Mouse (Mus musculus) c-Kit-positive CD71-positive TER-119-positive erythroid progenitor cells, embryonic 14.5 days (primary cell): ENCODE data around the gene As3mt.
"Not testable (repeated sequence)": the region's sequence is repeated elsewhere in the genome, so short reads cannot be mapped to it uniquely, and the experiment has no call there.

Experiments used
- DNase-seq: peaks from one replicate; pipeline ENCODE4 v3.0.0-alpha.2; 2013; ENCODE audit warnings: low spot score

The As3mt gene

DNA sequence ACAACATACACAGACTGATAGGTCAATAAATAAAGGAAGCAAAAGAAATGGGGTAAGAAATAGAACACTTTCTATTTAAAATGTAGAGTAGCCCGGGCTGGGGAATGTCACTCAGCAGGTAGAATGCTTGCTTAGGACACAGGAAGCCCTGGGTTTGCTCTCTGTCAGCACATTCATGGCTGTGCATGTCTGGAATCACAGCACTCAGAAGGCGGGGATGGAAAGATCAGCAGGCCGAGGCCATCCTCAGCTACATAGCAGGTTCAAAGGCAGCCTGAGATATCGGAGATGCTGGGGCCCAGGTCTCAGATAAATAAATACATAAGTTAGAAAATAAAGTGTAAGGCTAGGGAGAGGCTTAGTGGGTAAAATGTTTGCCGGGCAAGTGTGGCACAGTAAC lies 45.0 kb downstream of the As3mt start:
- no peak for DNase-seq

DNA sequence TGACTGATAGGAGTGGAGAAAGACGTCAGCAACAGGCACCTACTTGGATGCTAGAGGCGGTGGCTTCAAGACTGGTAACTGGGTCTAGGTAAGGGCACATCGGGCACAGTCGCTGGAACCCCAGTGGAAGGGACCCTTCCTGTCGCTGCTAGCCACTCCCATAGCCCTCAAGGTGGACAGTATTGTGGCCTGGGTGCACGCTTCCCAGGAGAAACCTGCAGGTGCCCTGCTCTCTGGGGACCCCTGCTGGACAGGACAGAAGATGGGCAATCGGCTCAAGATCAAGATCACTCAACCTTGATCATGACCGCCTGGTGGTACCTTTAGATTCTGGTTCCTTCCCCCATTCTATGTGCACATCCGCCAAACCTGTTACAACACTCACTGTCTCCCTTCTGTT lies 47.8 kb downstream of the As3mt start:
- no peak for DNase-seq

DNA sequence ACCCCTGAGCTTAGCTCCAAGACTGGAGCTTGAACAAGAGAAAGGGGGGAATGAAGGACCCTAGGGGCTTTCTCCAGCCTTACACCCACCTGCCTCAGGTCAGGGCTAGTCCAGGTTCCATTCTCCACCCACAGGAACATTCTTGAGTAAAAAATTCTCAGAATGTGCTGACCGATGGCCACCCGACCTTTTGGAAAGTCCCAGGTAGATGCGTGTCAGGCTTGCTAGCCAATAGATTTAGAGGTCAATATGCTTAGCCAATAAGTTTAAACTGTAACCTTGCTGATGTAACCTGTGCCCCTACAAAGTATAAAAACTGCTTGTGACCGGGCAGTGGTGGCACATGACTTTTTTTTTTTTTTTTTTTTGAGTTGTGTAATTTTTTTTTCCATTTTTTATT lies 49.0 kb downstream of the As3mt start:
- DNase-seq = no peak

DNA sequence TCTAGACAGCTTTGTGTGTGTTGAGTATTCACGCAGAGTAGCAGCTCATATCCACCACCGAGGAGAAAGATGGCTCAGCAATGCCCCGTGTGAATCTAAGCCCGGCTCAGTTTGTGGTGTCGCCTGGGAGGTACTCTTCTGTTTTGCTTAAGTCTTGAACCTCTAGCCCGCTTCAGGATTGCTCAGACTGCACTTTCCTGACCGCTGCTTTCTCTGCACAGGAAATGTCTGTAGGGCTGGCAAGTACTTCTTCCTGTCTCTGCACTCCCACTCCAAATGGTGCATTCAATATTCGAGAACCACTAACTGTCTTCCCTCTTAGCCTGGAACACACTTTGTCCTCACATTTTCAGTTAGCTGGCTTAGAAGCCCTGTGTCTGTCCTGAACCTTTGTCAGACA lies 51.8 kb downstream of the As3mt start:
- no peak for DNase-seq

DNA sequence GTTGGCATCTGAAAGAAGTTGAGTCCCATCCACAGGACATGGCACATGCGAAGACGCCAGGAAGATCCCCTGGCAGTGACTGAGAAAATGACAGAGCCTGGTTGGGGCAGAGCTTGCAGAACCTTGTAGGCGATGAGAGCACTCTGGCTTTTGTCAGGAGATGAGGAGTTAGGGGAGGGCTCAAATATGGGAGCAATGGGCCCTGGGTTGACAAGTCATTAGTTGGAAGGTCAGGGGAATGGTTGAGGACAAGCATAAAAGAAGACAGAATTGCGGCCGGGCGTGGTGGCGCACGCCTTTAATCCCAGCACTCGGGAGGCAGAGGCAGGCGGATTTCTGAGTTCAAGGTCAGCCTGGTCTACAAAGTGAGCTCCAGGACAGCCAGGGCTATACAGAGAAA lies 52.7 kb downstream of the As3mt start:
- DNase-seq = not testable (repeated sequence)

DNA sequence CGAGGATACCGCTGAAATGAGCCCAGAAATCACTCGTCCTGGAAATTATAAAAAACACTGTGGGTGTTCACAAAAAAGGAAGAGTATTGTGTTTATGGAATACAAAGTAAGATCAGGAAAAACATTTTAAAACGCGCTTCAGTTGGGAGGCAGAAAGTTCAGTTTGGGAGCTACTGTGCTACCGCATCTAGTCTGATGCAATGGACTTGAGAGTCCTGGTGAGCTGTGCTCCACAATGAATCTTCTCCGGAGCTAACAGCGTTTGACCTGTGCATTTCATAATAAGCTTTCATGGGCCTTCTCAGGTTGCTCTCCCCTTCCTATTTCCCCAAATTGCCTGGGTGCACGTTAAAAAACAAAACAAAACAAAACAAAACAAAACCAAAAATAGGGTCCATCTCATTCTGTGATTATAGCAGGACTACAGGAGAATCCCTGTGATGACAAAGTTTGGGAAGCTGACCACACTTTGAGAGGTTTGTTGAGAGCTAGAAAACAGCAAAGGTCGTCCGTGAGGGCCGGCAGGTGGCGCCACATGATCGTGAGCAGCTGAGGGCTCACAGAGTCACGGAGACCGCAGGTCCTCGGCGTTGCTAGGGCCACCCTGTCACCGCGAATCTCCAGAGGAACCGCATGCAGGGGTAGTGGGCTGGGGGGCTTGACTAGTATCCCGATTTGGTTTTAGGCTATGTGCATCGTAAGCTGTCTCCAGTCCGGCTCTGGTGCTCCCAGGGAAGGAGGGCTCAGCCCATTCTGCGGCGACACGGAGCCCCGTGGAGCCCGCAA lies 53.3 kb downstream of the As3mt start:
- DNase-seq = peak; percentile 86

DNA sequence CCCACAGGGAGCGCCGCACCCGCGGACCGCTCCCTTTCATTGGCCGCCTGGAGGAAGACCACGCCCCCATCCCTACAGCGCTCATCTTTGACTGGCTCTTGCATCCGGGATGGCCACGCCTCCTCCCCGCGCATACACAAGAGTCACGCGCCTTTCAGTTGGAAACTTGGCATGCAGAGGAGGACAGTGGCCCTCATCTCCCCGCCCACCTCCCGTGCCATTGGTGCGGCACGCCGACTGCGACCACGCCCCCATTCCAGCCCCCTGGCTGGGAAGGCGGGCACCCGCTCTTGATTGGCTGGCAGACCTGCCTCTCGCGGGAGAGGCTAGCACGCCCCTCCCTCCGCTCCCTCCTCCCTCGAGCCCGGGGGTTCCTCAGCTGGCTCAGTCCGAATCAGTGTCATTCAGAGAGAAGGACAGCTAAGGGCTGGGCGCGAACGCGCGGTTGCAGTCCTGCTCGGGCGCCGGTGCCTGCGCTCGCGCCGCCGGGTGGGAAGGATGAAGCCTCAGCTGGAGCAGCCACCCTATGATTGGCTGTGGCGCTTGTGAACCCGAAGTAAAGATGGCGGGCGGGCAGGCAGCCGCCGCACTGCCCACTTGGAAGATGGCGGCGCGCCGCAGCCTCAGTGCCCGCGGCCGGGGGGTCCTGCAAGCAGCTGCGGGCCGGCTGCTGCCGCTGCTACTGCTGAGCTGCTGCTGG lies 54.1 kb downstream of the As3mt start, which contains the start of gene Cnnm2:
TSS of gene Cnnm2 (plus strand) at position 350 of the 700 bp plus-strand sequence.
- DNase-seq = peak; percentile 100

DNA sequence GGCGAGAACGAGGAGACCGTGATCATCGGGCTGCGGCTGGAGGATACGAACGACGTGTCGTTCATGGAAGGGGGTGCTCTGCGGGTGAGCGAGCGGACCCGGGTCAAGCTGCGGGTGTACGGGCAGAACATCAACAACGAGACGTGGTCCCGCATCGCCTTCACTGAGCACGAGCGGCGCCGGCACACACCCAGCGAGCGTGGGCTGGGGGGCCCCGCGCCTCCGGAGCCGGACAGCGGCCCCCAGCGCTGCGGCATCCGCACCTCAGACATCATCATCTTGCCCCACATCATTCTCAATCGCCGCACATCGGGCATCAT lies 54.7 kb downstream of the As3mt start:
- DNase-seq = peak; percentile 24

DNA sequence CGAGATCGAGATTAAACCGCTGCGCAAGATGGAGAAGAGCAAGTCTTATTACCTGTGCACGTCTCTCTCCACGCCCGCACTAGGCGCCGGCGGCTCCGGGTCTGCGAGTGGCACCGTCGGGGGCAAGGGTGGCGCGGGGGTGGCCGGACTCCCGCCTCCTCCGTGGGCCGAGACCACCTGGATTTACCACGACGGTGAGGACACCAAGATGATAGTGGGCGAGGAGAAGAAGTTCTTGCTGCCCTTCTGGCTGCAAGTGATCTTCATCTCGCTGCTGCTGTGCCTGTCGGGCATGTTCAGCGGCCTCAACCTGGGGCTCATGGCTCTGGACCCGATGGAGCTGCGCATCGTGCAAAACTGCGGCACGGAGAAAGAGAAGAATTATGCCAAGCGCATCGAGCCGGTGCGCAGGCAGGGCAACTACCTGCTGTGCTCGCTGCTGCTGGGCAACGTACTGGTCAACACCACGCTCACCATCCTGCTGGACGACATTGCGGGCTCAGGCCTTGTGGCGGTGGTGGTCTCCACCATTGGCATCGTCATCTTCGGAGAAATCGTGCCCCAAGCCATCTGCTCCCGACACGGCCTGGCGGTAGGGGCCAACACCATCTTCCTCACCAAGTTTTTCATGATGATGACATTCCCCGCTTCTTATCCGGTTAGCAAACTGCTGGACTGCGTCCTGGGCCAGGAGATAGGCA lies 55.2 kb downstream of the As3mt start:
- peak; percentile 37 for DNase-seq

DNA sequence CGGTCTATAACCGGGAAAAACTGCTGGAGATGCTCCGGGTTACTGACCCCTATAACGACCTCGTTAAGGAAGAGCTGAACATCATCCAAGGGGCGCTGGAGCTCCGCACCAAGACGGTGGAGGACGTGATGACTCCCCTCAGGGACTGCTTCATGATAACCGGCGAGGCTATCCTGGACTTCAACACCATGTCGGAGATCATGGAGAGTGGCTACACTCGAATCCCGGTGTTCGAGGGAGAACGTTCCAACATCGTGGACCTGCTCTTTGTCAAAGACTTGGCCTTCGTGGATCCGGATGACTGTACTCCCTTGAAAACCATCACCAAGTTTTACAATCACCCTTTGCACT lies 55.7 kb downstream of the As3mt start:
- DNase-seq = peak; percentile 40

DNA sequence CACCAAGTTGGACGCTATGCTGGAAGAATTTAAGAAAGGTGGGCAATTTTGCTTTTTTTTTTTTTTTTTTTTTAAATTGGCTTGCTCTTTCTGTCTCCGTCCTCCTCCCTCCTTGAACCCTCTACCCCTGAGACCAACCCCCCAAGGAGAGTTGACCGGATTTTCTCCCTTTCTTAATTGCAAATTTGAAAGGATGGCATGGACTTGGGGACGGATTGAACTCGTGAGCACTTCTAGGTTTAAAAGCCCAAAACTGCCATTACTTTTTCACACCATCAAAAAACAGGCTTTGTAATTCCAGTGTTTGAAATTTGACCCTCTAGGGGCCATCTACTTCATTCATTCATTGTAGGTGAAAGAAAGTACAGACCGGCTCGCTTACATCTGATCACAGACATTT lies 56.1 kb downstream of the As3mt start:
- no peak for DNase-seq

DNA sequence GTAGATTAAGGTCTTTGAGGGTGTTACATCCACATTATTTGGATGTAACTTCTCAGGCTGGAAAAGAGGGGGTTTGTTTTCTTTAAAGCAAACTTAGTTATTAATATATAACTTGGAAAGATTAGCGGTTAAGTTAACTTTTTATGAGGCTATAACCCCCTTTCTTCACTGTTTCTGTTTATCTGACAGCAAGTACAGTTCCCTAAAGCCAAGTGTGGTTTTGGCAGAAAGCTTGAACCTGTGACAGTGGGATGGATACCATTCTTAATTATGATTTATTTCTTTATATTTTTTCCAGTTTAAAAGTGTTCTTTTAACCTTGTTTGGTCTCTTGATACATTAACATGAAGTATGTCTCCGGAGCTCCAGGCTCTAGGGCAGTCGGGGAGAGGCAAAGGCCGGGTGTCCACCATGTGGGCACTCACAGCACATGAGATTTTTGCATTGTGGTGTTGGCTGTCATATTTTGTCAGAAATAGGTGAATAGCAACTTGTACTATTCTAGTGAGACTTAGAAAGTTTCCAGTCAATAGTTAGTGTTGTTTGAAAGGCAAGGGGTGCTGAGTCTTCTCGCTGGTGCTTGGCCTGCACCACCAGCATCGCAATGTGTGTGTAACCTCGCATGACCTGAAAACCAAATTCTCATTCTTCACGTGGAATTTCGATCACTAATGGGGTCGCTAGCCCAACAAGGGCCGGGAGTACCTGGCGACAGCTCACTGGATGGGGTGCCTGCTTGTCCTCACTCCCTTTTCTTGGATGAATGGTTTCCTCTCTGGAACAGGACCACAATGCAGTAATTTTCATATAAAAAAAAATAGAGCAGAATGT lies 56.9 kb downstream of the As3mt start:
- no peak for DNase-seq

DNA sequence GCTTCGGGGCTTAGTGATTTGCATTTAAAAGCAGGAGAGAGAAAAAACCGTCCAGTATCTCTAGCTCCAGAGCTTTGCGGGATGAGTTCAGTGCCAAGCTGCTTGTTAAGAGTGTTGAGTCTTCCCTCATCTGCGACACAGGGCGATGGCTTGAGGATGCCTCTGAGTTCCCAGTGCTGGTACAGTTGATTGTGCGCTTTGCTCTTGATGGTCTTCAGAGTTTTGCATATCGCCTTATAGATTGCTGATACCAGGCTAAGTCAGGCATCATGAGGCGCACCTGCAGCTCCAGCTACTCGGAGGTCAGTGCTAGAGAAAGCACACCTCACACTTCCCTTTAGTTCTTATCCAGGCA lies 57.5 kb downstream of the As3mt start:
- DNase-seq = no peak

DNA sequence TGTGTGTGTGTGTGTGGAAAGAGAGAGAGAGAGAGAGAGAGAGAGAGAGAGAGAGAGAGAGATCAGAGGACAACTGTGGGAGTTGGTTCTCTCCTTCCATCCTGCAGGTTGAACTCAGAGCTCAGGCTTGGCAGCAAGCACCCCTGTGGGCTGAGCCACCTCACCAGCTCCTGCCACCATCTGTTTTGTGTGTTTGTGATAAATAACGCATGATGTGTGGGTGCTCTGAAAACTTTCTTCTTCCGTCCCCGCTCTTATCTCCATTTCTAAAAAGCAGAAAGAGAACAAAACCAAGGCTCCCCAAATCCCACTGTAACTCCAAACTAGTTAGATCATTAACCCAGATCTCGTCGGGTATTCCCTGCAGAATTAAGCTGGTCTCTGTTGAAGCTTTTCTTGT lies 58.9 kb downstream of the As3mt start:
- peak; percentile 48 for DNase-seq

DNA sequence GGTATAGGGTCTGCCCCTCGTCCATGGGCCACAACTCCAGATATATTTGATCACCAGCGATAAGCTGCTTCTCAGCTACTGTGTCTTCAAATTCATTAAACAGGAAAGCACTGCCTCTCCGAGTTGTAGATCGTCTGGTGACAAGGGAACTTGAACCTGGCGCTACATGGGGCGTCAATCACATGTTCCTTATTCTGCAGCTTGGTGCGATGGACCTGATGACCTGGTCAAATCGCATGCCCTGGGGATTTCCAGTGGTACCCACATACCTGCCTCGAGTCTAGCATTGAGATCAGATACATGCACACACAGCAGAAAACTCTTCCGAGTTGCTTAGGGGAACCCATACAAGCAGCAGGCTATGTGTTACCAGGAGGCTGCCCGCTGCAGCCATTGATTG lies 62.5 kb downstream of the As3mt start:
- DNase-seq = no peak

DNA sequence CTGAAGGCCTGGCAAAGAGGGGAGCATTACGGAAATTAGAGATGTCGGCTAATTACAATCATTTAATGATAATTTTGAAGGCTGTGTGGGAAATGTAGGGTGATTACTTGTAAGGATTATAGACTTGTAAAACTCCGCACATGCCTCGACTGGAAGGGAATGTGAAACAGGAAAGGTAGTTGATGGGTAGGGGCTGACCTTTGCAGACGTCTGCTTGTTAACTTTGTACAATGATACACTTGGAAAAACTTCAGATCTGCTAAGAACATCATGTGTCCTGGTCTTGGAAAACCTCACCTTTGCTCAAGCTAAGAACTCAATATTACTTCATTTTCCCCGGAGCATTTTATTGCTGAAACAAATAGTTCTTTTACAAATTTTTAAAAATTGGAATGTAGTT lies 64.5 kb downstream of the As3mt start:
- no peak for DNase-seq

DNA sequence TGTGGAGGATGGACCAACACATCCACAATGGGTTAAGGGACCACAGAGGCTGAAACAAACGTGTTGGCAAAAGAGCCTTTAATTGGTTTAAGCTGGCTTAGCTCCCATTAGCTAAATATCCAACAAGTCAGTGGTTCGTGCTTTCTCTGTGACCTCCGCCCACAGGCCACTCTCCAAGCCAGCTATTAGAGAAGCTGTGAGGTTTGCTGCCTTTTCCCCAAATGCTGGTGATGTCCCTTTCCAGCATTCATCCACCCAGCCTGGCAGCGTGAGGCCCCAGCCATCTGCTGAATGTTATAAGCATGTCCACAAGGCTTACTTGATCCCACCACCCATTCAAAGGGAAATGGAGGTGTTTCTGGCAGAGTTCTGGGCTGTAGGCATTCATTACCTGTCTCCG lies 69.1 kb downstream of the As3mt start:
- no peak for DNase-seq

DNA sequence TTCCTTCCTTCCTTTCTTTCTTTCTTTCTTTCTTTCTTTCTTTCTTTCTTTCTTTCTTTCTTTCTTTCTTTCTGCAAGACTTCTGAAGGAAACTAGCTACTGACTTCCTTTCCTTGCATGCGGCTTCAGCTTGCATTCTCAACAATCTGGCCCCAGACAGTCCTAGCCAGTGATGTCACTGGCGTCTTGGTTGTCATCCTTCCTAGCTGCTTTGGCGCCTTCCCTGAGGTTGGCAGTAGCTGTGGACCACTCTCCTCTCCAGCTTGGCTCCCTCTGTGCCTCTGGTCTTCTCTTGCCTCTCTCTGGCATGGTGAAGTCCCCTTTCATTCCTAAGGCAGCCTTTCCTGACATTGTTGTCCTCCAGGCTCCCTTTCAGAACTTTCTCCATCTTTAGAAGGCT lies 69.6 kb downstream of the As3mt start:
- no peak for DNase-seq

DNA sequence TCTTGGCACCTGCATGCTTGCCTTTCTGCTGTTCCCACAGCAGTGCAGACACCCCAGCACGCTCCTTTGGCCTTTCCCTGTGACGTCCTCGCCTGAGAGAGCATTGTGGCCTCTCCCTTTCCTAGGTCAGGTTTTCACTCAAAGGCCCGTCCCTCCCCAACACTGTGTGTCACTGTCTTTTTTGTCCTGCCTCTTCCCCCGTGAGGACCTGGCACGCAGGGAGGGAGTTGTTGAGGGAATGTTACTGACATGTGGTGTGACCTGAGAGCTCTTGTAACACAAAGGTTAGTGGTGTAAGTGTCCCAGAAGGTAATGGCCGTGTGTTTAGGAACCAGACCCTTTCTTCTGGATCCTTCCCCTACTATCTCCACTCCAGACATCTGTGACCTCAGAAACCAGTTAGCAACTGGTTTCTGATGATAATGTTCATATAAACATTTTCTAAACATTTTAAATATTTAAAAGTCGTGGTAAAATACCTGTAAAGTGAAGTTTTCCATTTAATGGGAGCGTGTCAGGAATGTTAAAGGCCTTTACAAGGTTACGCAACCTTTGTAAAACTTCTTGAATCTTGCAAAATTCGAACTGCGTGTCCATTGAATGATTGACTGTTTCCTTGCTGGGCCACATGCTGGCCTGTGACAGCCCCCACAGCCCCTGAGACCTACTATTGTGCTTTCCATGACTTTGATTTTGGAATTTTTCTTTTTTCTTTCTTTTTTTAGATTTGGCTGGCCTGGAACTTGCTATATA lies 70.8 kb downstream of the As3mt start:
- DNase-seq = no peak

DNA sequence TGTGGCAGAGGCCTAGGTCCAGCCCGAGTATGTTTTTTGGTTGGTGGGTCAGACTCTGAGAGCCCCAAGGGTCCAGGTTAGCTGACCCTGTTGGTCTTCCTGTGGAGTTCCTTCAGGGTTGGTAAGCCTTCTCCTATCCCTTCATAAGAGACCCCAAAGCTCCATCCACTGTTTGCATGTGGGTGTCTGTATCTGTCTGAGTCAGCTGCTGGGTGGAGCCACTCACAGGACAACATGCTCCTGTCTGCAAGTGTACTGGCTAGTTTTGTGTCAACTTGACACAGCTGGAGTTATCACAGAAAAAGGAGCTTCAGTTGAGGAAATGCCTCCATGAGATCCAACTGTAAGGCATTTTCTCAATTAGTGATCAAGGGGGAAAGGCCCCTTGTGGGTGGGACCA lies 71.9 kb downstream of the As3mt start:
- peak; percentile 51 for DNase-seq

DNA sequence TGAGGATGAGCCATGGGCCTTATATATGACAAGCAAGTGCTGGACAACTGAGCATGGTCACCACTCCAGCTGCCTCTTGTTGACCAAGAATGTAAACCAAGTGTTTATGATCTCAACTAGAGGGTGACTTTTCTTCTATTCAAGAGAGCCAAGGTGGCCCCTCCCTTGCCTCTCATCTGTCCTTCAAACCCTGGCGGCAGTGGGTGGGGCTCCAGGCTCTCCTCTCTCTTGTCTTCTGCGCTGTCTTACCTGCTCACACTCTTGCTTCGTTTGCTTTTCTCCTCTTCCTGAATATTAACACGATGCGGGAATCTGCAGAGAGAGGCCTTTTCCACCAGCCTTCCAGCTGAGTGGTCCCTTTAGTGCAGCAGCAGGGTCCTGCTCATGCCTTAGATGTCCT lies 76.8 kb downstream of the As3mt start:
- DNase-seq = peak; percentile 27

DNA sequence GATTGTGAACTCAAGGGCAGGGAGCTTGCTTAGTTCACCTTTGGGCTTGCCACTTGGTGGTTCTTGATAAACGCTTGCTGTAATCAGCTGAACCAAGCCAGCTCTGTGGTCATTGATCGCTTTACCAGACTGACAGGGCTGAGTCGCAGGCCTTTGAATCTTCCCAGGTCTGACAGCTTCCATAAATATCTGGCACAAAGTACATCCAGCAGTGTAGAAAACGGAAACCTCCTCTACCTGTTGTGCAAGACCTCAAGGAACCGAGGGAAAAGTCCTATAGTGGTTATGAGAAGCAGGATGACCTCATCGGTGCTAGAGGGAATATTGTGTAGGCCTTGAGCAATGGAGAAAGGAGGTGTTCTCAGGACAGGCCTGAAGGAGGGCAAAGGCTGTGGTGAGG lies 77.2 kb downstream of the As3mt start:
- peak; percentile 29 for DNase-seq
